Mouse (Mus musculus) limb, embryonic 12.5 days (tissue): Measurements from ENCODE around the gene Lasp1. TPM values are rescaled to one million over a fixed set of nuclear protein-coding genes. Genes with fewer than 3 reads are reported as not detected.

Experiments used
- ATAC-seq: fragments of 200-750 bp; cut with Nextera tagmentation; 2 replicates; pipeline ENCODE4 v1.8.0; 2017; ENCODE audit warnings: low read depth, moderate TSS enrichment; ENCODE audit not compliant: insufficient number of reproducible peaks, insufficient read depth, low FRiP score, low TSS enrichment
- H3K27ac ChIP-seq: fragments of 300-500 bp; sonication (generic); 2 replicates; pipeline ENCODE4 v1.5.1; 2016; ENCODE audit warnings: mild to moderate bottlenecking, moderate library complexity
- H3K27me3 ChIP-seq: fragments of 300-500 bp; sonication (generic); 2 replicates; pipeline ENCODE4 v1.6.1; 2016; ENCODE audit warnings: mild to moderate bottlenecking, moderate library complexity
- H3K36me3 ChIP-seq: fragments of 300-500 bp; sonication (generic); 2 replicates; pipeline ENCODE4 v1.6.1; 2016; ENCODE audit warnings: mild to moderate bottlenecking, moderate library complexity
- H3K4me1 ChIP-seq: fragments of 300-500 bp; sonication (generic); replicated peaks from 2 replicates; pipeline ENCODE4 v1.6.1; 2016
- H3K4me2 ChIP-seq: fragments of 300-500 bp; sonication (generic); 2 replicates; pipeline ENCODE4 v1.6.1; 2016; ENCODE audit warnings: mild to moderate bottlenecking, moderate library complexity
- H3K4me3 ChIP-seq: fragments of 300-500 bp; sonication (generic); replicated peaks from 2 replicates; pipeline ENCODE4 v1.5.1; 2016; ENCODE audit warnings: mild to moderate bottlenecking
- H3K9ac ChIP-seq: fragments of 300-500 bp; sonication (generic); replicated peaks from 2 replicates; pipeline ENCODE4 v1.6.1; 2016; ENCODE audit warnings: mild to moderate bottlenecking, moderate library complexity
- H3K9me3 ChIP-seq: fragments of 300-500 bp; sonication (generic); 2 replicates; pipeline ENCODE4 v1.6.1; 2016; ENCODE audit warnings: mild to moderate bottlenecking, moderate library complexity
- WGBS: fragments of 180-500 bp; shearing (Covaris S2); methylation state at CpG from one replicate; pipeline ENCODE4 v1.1.7; 2016; 5-methylcytosine and 5-hydroxymethylcytosine counted together
- polyA plus RNA-seq: library from polyadenylated mRNA; unstranded; fragments of >200 nt; fragmentation: Nextera tagmentation; extraction: Ambion mirVana; gene quantifications from 2 replicates; pipeline ENCODE4 v1.2.1, GENCODE M21; 2016

Gene Lasp1
- polyA plus RNA-seq = 110 and 120 TPM in 2 replicates

- Histone ChIP-seq H3K27me3 (no peaks in the 10 kb centered on the region), H3K4me3 (peak within 1 kb of the TSS; percentile 66), H3K9me3 (no peaks in the 10 kb centered on the region), H3K27ac (peak within 1 kb of the TSS; percentile 98), H3K4me1 (peaks cover 22% of the 10 kb centered on the region), H3K36me3 (no peaks in the 10 kb centered on the region), H3K9ac (peak within 1 kb of the TSS; percentile 83), H3K4me2 (peak within 1 kb of the TSS; percentile 79)
- under 1% methylated on average over 11 of the region's 11 CpGs for WGBS
- ATAC-seq = peak; percentile 43; the same call in 1 of the 2 replicates
These were observed at the start of gene Lasp1 for GRCm38 (mm10) chr11:97798782-97799145. Lasp1 (plus strand) TSS chr11:97799000.

- no peaks in the 10 kb centered on the region for H3K27me3 ChIP-seq
- H3K9me3 ChIP-seq = peaks cover 3% of the 10 kb centered on the region; the same call in 1 of the 2 replicates
- no peak for ATAC-seq
- no peak overlapping the region for H3K27ac ChIP-seq
- H3K36me3 ChIP-seq = peaks cover 93% of the 10 kb centered on the region
- no peak overlapping the region for H3K4me2 ChIP-seq
- H3K9ac ChIP-seq = no peak overlapping the region
- WGBS = 94% methylated on average over 8 of the region's 8 CpGs
- no peak overlapping the region for H3K4me3 ChIP-seq
- H3K4me1 ChIP-seq = no peaks in the 10 kb centered on the region
These were observed 45.5 kb upstream of the Lasp1 start for GRCm38 (mm10) chr11:97753277-97753676.

GRCm38 (mm10) chr11:97758125-97758524 lies 40.7 kb upstream of the Lasp1 start:
- no peak for ATAC-seq
- H3K27ac ChIP-seq = no peak overlapping the region
- 98% methylated on average over 1 of the region's 1 CpGs for WGBS
- no peaks in the 10 kb centered on the region for H3K4me1 ChIP-seq
- H3K4me2 ChIP-seq = no peak overlapping the region
- H3K36me3 ChIP-seq = peaks cover 85% of the 10 kb centered on the region
- no peak overlapping the region for H3K4me3 ChIP-seq
- no peaks in the 10 kb centered on the region for H3K9me3 ChIP-seq
- H3K9ac ChIP-seq = no peak overlapping the region
- no peaks in the 10 kb centered on the region for H3K27me3 ChIP-seq

- 84% methylated on average over 6 of the region's 6 CpGs for WGBS
- Histone ChIP-seq H3K27ac (no peak overlapping the region), H3K4me3 (no peak overlapping the region), H3K4me2 (no peak overlapping the region), H3K36me3 (peaks cover 84% of the 10 kb centered on the region), H3K9me3 (no peaks in the 10 kb centered on the region), H3K9ac (no peak overlapping the region), H3K27me3 (no peaks in the 10 kb centered on the region), H3K4me1 (no peaks in the 10 kb centered on the region)
- no peak for ATAC-seq
These were observed 39.9 kb upstream of the Lasp1 start for GRCm38 (mm10) chr11:97758942-97759341.

GRCm38 (mm10) chr11:97761638-97762037 lies 37.2 kb upstream of the Lasp1 start:
- H3K4me1 ChIP-seq = peaks cover 10% of the 10 kb centered on the region
- no peak overlapping the region for H3K9ac ChIP-seq
- no peaks in the 10 kb centered on the region for H3K9me3 ChIP-seq
- peaks cover 67% of the 10 kb centered on the region for H3K36me3 ChIP-seq
- H3K27me3 ChIP-seq = no peaks in the 10 kb centered on the region
- no peak for ATAC-seq
- H3K4me2 ChIP-seq = no peak overlapping the region
- no peak overlapping the region for H3K4me3 ChIP-seq
- H3K27ac ChIP-seq = no peak overlapping the region

GRCm38 (mm10) chr11:97766154-97766881 lies 32.5 kb upstream of the Lasp1 start, which contains the start of gene Cwc25:
Cwc25 (minus strand) TSS chr11:97766556.
- 1% methylated on average over 38 of the region's 38 CpGs for WGBS
- H3K27me3 ChIP-seq = no peaks in the 10 kb centered on the region
- peak within 1 kb of the TSS; percentile 93 for H3K4me3 ChIP-seq
- ATAC-seq = peak; percentile 87
- H3K4me2 ChIP-seq = peak within 1 kb of the TSS; percentile 83
- no peaks in the 10 kb centered on the region for H3K9me3 ChIP-seq
- peaks cover 10% of the 10 kb centered on the region for H3K4me1 ChIP-seq
- peak within 1 kb of the TSS; percentile 86 for H3K27ac ChIP-seq
- peak within 1 kb of the TSS; percentile 89 for H3K9ac ChIP-seq
- H3K36me3 ChIP-seq = peaks cover 31% of the 10 kb centered on the region

- no peak overlapping the region for H3K27ac ChIP-seq
- H3K4me2 ChIP-seq = no peak overlapping the region
- no peaks in the 10 kb centered on the region for H3K27me3 ChIP-seq
- H3K9ac ChIP-seq = no peak overlapping the region
- 34% methylated on average over 2 of the region's 2 CpGs for WGBS
- no peak overlapping the region for H3K4me3 ChIP-seq
- no peak for ATAC-seq
- H3K9me3 ChIP-seq = no peaks in the 10 kb centered on the region
- H3K36me3 ChIP-seq = no peaks in the 10 kb centered on the region
- H3K4me1 ChIP-seq = peaks cover 10% of the 10 kb centered on the region
These were observed 29.1 kb upstream of the Lasp1 start for GRCm38 (mm10) chr11:97769704-97770103.

- H3K4me1 ChIP-seq = no peaks in the 10 kb centered on the region
- H3K4me3 ChIP-seq = no peak overlapping the region
- peaks cover 16% of the 10 kb centered on the region for H3K36me3 ChIP-seq
- no peak overlapping the region for H3K27ac ChIP-seq
- H3K27me3 ChIP-seq = no peaks in the 10 kb centered on the region
- H3K9ac ChIP-seq = no peak overlapping the region
- no peaks in the 10 kb centered on the region for H3K9me3 ChIP-seq
- no peak for ATAC-seq
- 80% methylated on average over 14 of the region's 14 CpGs for WGBS
- H3K4me2 ChIP-seq = no peak overlapping the region
These were observed 27.4 kb upstream of the Lasp1 start for GRCm38 (mm10) chr11:97771410-97771809.

- WGBS = 76% methylated on average over 13 of the region's 13 CpGs
- ATAC-seq = no peak
- peaks cover 53% of the 10 kb centered on the region for H3K36me3 ChIP-seq
- H3K9ac ChIP-seq = no peak overlapping the region
- no peaks in the 10 kb centered on the region for H3K27me3 ChIP-seq
- no peak overlapping the region for H3K4me2 ChIP-seq
- peaks cover 4% of the 10 kb centered on the region; the same call in 1 of the 2 replicates for H3K4me1 ChIP-seq
- H3K4me3 ChIP-seq = no peak overlapping the region
- H3K27ac ChIP-seq = no peak overlapping the region
- no peaks in the 10 kb centered on the region for H3K9me3 ChIP-seq
These were observed 23.6 kb upstream of the Lasp1 start for GRCm38 (mm10) chr11:97775186-97775585.

- no peak within 1 kb of the TSS for H3K4me3 ChIP-seq
- peaks cover 12% of the 10 kb centered on the region for H3K4me1 ChIP-seq
- H3K9me3 ChIP-seq = no peaks in the 10 kb centered on the region
- ATAC-seq = no peak
- H3K36me3 ChIP-seq = peaks cover 60% of the 10 kb centered on the region
- no peaks in the 10 kb centered on the region for H3K27me3 ChIP-seq
- peak within 1 kb of the TSS; percentile 5; the same call in 1 of the 2 replicates for H3K27ac ChIP-seq
- WGBS = 59% methylated on average over 17 of the region's 17 CpGs
- H3K4me2 ChIP-seq = no peak within 1 kb of the TSS
- H3K9ac ChIP-seq = no peak within 1 kb of the TSS
These were observed 22.8 kb upstream of the Lasp1 start, which contains the start of gene 1700001P01Rik for GRCm38 (mm10) chr11:97775808-97776496. 1700001P01Rik (minus strand) TSS chr11:97775918.

GRCm38 (mm10) chr11:97776497-97777128 lies 22.2 kb upstream of the Lasp1 start:
- H3K36me3 ChIP-seq = peaks cover 62% of the 10 kb centered on the region
- no peak for ATAC-seq

More at GRCm38 (mm10) chr11:97776497-97777128, 22.2 kb upstream of the Lasp1 start:
- Histone ChIP-seq H3K4me1 (peaks cover 15% of the 10 kb centered on the region), H3K4me2 (no peak overlapping the region), H3K9ac (no peak overlapping the region), H3K27me3 (no peaks in the 10 kb centered on the region), H3K27ac (peak overlapping the region; percentile 5; the same call in 1 of the 2 replicates), H3K9me3 (no peaks in the 10 kb centered on the region), H3K4me3 (no peak overlapping the region)
- 63% methylated on average over 5 of the region's 5 CpGs for WGBS
